Mouse (Mus musculus): ENCODE data around the gene Gm20498.

The Gm20498 gene

DNA sequence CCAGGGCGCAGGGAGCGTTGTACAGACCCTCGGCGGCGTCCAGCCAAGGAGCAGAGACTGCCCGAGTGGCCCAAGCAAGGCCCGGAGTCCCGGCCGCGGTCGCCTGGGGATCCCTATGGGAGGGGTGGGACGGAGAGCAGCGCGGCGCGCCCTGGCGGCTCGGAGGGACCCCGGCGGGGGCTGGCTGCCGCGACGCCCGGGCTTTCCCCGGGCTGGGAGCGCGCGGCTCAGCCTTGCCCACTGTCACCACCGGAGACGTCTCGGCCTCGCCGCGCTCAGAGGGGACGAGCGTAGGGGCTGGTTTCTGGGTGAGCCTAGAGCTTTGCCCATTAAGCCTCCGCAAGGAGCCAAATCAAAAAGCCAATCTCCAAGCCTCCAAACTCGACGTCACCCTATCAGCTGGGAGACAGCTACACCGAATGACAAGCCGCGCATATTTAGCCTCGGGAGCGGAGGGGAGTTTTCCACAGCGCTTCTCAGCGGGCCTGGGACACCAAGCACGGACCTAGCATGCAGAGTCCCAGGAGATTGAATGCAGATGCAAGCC lies 199.8 kb downstream of the Gm20498 start, which contains the start of gene Slc8a3:
Gene Slc8a3 (minus strand): TSS at position 306 of the 547 bp plus-strand sequence.
- DNase-seq (ENCODE audit: low read depth): no peak

DNA sequence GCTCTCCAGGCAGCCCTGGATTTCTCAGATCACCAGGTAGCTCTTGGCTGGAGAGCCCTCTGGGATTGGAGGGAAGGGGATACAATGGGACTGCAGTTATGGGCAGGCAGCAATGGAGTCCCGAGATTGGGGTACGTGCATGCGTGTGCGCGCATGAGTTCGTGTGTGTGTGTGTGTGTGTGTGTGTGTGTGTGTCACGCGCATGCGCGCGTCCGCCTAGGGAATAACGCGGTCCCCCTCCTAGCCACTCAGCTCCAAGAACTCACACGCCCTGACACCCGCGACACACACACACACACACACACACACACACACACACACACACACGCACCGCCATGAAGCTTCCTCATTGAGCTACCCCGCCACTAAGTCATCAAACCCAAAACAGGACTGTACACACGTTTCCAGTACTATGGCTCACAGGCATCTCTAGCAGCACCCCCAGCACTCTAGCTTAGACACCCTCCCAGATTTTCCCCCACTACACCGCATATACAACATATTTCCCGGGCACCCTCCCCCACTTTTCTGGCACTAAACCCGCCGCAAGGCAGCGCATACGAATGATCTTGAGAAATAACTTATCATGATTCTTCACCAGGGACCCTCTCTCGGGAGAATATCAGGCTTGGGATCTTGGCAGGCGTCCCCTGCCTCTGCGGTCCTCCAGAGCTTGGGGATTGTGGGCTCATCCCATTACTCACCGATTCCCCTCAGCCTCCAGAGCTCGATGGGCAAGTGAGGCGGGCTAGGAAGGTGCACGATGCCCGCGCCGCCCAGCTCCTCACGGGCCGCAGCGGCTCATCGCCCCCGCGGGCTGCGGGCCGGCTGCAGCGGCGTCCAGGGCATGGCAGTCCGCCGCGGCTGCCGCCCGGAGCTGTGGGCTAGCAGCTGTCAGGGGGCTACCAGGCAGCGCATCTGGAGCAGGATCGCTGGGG lies 200.5 kb downstream of the Gm20498 start:
- DNase-seq (ENCODE audit: low read depth): no peak

DNA sequence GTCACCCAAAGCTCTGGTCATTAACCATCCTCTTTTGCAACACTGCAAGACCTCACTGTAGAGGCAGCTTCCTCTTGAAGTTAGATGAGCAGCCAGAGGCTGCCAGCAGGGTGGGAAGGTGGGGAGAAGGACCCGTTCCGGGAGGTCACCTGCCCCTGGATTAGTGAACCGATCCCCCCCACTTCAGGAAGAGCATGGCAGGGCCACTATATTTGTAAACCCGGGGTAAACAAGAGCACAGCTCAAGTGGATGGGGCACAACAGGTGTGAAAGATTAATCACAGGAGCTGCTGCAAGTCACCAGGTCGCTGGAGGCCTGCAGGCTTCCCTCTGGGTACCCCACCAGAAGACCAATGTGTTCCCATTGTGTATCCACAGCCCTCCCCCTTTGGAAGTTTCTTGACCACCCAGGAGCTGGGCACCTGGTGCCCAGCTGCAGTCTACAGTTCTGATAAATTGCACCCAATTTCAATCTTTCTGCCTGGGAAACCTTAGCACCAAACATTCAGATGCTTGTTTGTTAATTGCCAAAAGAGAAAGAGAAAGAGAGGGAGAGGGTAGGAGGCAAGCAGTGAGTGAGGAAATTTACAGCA lies 201.6 kb downstream of the Gm20498 start:
- no peak for DNase-seq (ENCODE audit: low read depth)

DNA sequence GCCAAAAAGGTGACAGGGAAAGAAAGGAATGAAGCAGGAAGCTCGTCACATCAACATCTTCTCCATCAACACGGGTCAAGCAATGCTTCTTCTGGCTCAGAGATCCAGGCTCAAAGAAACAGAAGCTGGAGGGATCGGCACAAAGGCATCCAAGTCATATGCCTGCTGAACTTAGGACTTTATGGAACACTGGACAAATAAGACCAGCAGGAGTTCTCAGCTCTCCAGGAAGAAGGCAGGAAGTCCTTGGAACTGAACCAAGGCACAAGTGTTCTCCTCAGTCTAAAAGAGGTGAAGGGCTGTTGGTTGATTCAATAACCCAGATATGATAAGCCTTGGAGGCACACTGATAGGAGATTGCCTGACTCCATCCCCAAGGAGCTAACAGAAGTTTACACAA lies 207.7 kb downstream of the Gm20498 start:
- DNase-seq (ENCODE audit: low read depth): no peak

DNA sequence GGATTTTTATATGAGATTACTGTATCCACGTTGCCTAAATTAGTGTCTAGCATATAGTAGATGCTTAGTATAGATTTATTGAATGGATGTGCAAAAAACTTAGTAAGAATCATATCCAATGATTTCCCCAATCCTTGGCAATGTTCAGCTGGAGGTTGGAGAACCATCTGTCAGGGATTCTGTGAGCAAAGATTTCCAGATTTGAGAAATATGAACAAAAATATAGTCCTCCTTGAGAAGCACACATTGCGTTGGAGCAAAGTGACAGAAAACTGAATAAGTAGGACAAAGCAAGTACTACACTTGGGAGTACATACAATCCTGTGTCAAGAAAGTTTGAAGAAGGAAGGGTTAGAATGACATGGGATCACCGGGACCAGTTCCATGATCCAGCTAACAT lies 208.6 kb downstream of the Gm20498 start:
- DNase-seq (ENCODE audit: low read depth): no peak

DNA sequence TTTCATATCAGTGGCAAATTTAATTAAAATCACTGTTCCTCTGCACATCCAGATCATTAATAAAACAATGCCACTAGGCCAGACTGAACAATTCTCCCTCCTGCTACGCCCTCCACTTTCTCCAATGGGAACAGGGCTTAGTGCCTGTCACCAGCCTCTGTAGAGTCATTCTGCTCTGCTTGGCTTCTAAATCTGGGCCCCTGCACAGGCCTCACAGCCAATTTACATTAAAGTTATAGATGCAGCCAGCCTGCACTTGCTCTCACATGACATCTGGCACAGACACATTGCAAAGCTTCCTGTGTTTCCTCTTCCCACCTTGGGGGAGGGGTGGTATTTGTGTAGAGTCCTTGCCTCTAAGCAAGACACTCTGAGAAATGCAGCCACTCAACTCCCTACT lies 211.7 kb downstream of the Gm20498 start:
- no peak for DNase-seq (ENCODE audit: low read depth)

DNA sequence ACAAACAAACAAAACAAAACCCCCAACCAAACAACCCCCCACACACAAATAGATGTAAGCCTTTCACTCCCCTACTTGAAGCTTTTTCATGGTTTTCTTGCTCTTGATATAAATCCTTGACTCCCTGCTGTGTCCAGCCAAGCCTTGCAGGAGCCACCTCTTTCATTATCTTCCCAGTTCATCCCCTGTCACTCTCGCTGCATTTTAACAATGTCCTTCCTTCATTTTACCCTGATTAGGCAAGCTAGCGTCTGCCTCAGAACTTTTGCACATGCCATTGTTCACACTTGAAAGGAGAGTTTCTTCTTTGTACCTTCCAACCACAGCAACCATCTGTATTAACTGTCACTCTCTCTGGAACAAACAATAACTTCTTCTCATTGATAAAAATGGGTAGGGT lies 214.9 kb downstream of the Gm20498 start:
- DNase-seq (ENCODE audit: low read depth): no peak

DNA sequence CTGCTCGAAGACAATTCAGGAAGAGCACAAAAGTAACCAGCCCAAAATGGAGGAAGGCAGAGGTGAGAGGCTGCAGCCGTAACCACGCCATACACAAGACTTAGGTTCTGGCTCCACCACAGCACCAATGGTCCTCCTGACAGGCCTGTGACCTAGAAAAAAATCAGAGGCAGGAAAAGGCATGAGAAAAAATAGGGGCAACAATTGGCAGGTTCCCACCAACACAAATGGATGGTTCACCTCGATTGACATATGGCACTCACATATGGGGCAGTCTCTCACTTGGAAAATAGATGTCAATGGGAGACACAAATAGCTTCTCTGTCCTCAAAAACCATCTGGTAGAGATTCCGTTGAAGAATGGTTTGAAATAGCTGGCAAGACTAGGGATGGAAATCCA lies 216.8 kb downstream of the Gm20498 start:
- no peak for DNase-seq (ENCODE audit: low read depth)

All from c-Kit-positive CD71-negative TER-119-negative erythroid progenitor cells, embryonic 14.5 days (primary cell).